Mouse (Mus musculus): ENCODE measurements at regions not wholly inside any gene's neighbourhood (a gene's known extent, or its start where the extent isn't known, plus 50 kb on each side); places are given as distances from the start of the nearest gene placed in this dataset.

- Histone ChIP-seq H3K4me3 (no peak overlapping the region), H3K27me3 (replicated peaks) (no peaks in the 10 kb centered on the region), H3K27ac (no peak overlapping the region), H3K4me2 (replicated peaks) (no peak overlapping the region), H3K9ac (no peak overlapping the region), H3K9me3 (no peaks in the 10 kb centered on the region), H3K4me1 (no peaks in the 10 kb centered on the region), H3K36me3 (no peaks in the 10 kb centered on the region)
- ATAC-seq (ENCODE audit: low FRiP score, low read depth) = peak; percentile 81; the same call in 1 of the 2 replicates
- 10% methylated on average over 3 of the region's 3 CpGs for WGBS
Observed at GRCm38 (mm10) chr10:100685748-100686147, 95.5 kb downstream of the 1700017N19Rik start.

DNA sequence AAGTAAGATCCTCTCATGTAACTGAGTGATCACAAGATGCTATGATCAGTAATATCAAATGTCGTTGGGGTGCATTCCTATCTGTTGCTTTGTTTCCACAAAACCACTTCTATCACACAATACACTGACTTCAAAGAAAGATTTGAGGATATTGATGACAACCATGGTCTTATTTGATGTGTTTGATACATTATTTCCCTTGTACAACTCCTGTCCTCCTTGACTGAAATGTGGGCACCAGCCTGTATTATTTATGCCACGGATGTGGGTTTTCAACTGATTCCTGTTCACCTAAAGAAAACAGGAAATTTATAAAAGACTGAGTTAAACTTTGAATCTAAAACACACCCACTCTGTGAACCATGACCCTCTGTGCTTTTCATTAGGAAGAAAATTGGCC lies 105.7 kb downstream of the 1700017N19Rik start:
- H3K4me2 ChIP-seq (replicated peaks) = no peak overlapping the region
- no peaks in the 10 kb centered on the region for H3K27me3 ChIP-seq (replicated peaks)
- H3K9ac ChIP-seq = no peak overlapping the region
- ATAC-seq (ENCODE audit: low FRiP score, low read depth) = no peak
- H3K36me3 ChIP-seq = no peaks in the 10 kb centered on the region
- H3K9me3 ChIP-seq = no peaks in the 10 kb centered on the region
- H3K27ac ChIP-seq = no peak overlapping the region
- no peak overlapping the region for H3K4me3 ChIP-seq
- no peaks in the 10 kb centered on the region for H3K4me1 ChIP-seq
- 92% methylated on average over 2 of the region's 2 CpGs for WGBS

DNA sequence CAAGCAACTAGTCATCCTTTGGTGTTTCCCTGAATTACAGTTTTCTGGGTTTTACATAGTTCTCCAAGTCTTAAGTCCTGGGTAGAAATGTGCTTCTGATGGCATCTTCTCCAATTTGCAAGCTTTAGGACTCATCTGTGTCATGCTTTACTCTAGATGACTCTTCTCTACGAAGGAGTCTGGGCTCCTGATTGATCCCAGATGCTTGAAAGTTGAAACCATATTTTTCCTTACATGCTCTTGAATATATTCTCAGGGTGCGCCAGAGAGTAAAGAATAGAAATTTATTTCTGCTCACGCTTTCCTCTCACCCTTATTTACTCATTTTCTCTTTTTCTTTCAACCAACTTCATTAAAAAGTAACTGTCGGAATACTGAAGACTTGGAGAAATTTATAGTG lies 108.9 kb downstream of the 1700017N19Rik start:
- Histone ChIP-seq H3K27me3 (replicated peaks) (no peaks in the 10 kb centered on the region), H3K27ac (no peak overlapping the region), H3K36me3 (no peaks in the 10 kb centered on the region), H3K4me3 (no peak overlapping the region), H3K9me3 (no peaks in the 10 kb centered on the region), H3K9ac (no peak overlapping the region), H3K4me2 (replicated peaks) (no peak overlapping the region), H3K4me1 (no peaks in the 10 kb centered on the region)
- WGBS = 77% methylated on average over 4 of the region's 4 CpGs
- no peak for ATAC-seq (ENCODE audit: low FRiP score, low read depth)

GRCm38 (mm10) chr10:100700281-100701205 lies 110.3 kb downstream of the 1700017N19Rik start:
- Histone ChIP-seq H3K27ac (no peak overlapping the region), H3K9ac (no peak overlapping the region), H3K9me3 (no peaks in the 10 kb centered on the region), H3K27me3 (replicated peaks) (no peaks in the 10 kb centered on the region), H3K4me2 (replicated peaks) (no peak overlapping the region), H3K36me3 (no peaks in the 10 kb centered on the region), H3K4me1 (no peaks in the 10 kb centered on the region), H3K4me3 (no peak overlapping the region)
- ATAC-seq (ENCODE audit: low FRiP score, low read depth) = no peak
- WGBS = 83% methylated on average over 10 of the region's 10 CpGs

GRCm38 (mm10) chr10:100701938-100702337 lies 111.7 kb downstream of the 1700017N19Rik start:
- Histone ChIP-seq H3K4me2 (replicated peaks) (no peak overlapping the region), H3K27ac (no peak overlapping the region), H3K9ac (no peak overlapping the region), H3K4me3 (no peak overlapping the region), H3K36me3 (no peaks in the 10 kb centered on the region), H3K4me1 (no peaks in the 10 kb centered on the region), H3K9me3 (no peaks in the 10 kb centered on the region), H3K27me3 (replicated peaks) (no peaks in the 10 kb centered on the region)
- WGBS = 89% methylated on average over 6 of the region's 6 CpGs
- ATAC-seq (ENCODE audit: low FRiP score, low read depth) = no peak

DNA sequence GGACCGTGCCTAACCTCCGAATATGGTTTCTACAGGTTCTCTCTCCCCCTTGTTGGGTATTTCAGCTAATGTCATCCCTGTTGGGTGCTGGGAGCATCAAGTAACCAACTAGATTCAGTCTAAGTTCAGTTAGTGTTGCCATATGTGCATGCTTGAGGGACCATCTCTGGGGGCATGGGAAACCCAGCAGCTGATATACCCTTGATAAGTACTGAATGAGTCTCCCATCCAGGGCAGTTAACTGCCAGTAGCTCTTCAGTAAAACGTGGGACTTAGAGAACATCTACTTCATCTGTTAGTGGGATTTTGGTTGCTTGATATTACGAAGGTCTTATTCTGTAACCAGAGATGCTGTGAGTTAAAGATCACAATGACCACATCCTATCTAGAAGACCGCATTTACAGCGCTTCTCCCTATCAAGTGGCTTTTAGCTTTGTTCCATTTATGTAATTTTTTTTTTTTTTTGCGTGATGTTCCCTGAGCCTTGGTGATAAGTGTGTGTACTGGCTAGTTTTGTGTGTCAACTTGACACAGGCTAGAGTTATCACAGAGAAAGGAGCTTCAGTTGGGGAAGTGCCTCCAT lies 125.9 kb downstream of the 1700017N19Rik start:
- Histone ChIP-seq H3K4me3 (no peak overlapping the region), H3K4me1 (no peaks in the 10 kb centered on the region), H3K27me3 (replicated peaks) (no peaks in the 10 kb centered on the region), H3K36me3 (no peaks in the 10 kb centered on the region), H3K9me3 (no peaks in the 10 kb centered on the region), H3K9ac (no peak overlapping the region), H3K27ac (no peak overlapping the region), H3K4me2 (replicated peaks) (no peak overlapping the region)
- ATAC-seq (ENCODE audit: low FRiP score, low read depth) = no peak
- 88% methylated on average over 7 of the region's 7 CpGs for WGBS

DNA sequence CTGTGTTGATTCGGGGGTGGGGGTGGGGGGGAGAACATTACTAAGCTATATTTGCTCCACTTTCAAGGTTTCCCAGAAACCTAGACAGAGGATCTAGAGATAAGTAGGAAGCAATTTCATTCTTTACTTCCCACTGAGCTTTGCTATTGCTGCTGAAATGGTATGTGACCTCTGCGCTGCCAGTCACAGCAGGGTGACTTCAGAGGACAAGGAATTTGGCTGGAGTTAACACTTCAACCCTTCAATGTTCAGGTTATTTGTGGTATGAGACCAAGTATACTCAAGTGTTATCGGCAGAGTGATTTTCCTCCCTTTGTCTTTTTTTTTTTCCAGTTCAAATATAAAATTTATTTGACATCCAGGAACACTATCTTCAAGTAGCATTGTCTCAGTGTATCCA lies 128.3 kb downstream of the 1700017N19Rik start:
- H3K4me2 ChIP-seq (replicated peaks) = no peak overlapping the region

GRCm38 (mm10) chr10:100741269-100741668 lies 151.0 kb downstream of the 1700017N19Rik start:
- no peak overlapping the region for H3K4me2 ChIP-seq (replicated peaks)
- H3K4me1 ChIP-seq = no peaks in the 10 kb centered on the region
- H3K9ac ChIP-seq = no peak overlapping the region
- no peaks in the 10 kb centered on the region for H3K36me3 ChIP-seq
- no peak overlapping the region for H3K4me3 ChIP-seq
- H3K27ac ChIP-seq = no peak overlapping the region
- WGBS = 73% methylated on average over 8 of the region's 8 CpGs
- ATAC-seq (ENCODE audit: low FRiP score, low read depth) = no peak
- H3K9me3 ChIP-seq = no peaks in the 10 kb centered on the region
- no peaks in the 10 kb centered on the region for H3K27me3 ChIP-seq (replicated peaks)

More for the DNA sequence above, 128.3 kb downstream of the 1700017N19Rik start:
- ATAC-seq (ENCODE audit: low FRiP score, low read depth) = no peak
- WGBS = 29% methylated on average over 3 of the region's 3 CpGs
- no peaks in the 10 kb centered on the region for H3K4me1 ChIP-seq
- H3K36me3 ChIP-seq = no peaks in the 10 kb centered on the region
- no peak overlapping the region for H3K9ac ChIP-seq
- H3K4me3 ChIP-seq = no peak overlapping the region
- no peak overlapping the region for H3K27ac ChIP-seq
- H3K9me3 ChIP-seq = no peaks in the 10 kb centered on the region
- no peaks in the 10 kb centered on the region for H3K27me3 ChIP-seq (replicated peaks)

- no peaks in the 10 kb centered on the region for H3K9me3 ChIP-seq
- no peak overlapping the region for H3K9ac ChIP-seq
- no peaks in the 10 kb centered on the region for H3K36me3 ChIP-seq
- no peaks in the 10 kb centered on the region for H3K4me1 ChIP-seq
- WGBS = 12% methylated on average over 7 of the region's 7 CpGs
- no peak overlapping the region for H3K27ac ChIP-seq
- peak; percentile 64 for ATAC-seq (ENCODE audit: low FRiP score, low read depth)
- H3K27me3 ChIP-seq (replicated peaks) = no peaks in the 10 kb centered on the region
- no peak overlapping the region for H3K4me2 ChIP-seq (replicated peaks)
- H3K4me3 ChIP-seq = no peak overlapping the region
Observed at GRCm38 (mm10) chr10:100742065-100742464, 151.8 kb downstream of the 1700017N19Rik start.

DNA sequence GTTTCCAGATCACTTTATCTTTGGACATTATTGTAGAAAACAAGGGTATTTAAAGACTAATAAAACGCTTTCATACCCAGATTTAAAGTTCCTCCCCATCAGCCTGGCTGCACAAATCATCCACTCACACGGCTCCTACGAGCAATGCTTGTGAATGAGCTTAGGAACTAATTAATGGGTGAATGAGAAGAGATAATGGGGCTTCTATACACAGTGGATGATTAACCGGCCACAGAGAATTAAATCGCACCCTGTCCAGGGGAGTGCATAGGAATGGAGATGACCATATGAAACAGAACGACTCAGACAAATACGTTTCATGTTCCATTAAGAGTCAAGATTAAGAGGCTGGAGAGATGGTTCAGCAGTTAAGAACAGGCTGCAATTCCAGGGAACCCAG lies 155.9 kb downstream of the 1700017N19Rik start:
- Histone ChIP-seq H3K27ac (no peak overlapping the region), H3K9me3 (no peaks in the 10 kb centered on the region), H3K4me2 (replicated peaks) (no peak overlapping the region), H3K27me3 (replicated peaks) (no peaks in the 10 kb centered on the region), H3K4me1 (no peaks in the 10 kb centered on the region), H3K4me3 (no peak overlapping the region), H3K9ac (no peak overlapping the region), H3K36me3 (no peaks in the 10 kb centered on the region)
- WGBS = 35% methylated on average over 7 of the region's 7 CpGs
- no peak for ATAC-seq (ENCODE audit: low FRiP score, low read depth)

GRCm38 (mm10) chr10:100754957-100755356 lies 164.7 kb downstream of the 1700017N19Rik start:
- Histone ChIP-seq H3K4me1 (no peaks in the 10 kb centered on the region), H3K9me3 (no peaks in the 10 kb centered on the region), H3K9ac (no peak overlapping the region), H3K27me3 (replicated peaks) (no peaks in the 10 kb centered on the region), H3K36me3 (no peaks in the 10 kb centered on the region), H3K27ac (no peak overlapping the region), H3K4me2 (replicated peaks) (no peak overlapping the region), H3K4me3 (no peak overlapping the region)
- WGBS = 47% methylated on average over 5 of the region's 5 CpGs
- ATAC-seq (ENCODE audit: low FRiP score, low read depth) = peak; percentile 29; the same call in 1 of the 2 replicates

DNA sequence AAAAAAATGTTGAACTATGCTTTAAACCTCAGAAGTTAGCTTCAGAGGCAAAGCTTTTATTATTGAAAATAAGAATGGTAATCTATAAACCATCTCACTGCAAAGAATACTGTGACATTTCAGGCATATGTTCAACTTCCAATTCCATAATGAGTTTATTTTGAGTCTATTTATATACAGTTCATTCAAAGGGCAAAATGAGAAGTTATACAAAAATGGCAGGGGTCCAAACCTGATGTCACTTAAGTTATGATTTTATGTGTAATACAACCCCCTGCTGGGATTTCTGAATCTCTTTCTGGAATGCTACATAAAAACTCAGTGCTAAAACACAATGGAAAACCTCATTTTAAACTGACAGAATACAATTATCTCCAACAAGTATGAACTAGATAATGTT lies 184.0 kb downstream of the 1700017N19Rik start:
- H3K9ac ChIP-seq = no peak overlapping the region
- H3K9me3 ChIP-seq = no peaks in the 10 kb centered on the region
- ATAC-seq (ENCODE audit: low FRiP score, low read depth) = no peak
- H3K36me3 ChIP-seq = no peaks in the 10 kb centered on the region
- no peaks in the 10 kb centered on the region for H3K27me3 ChIP-seq (replicated peaks)
- no peak overlapping the region for H3K4me3 ChIP-seq
- H3K4me1 ChIP-seq = no peaks in the 10 kb centered on the region
- H3K4me2 ChIP-seq (replicated peaks) = no peak overlapping the region
- no peak overlapping the region for H3K27ac ChIP-seq

DNA sequence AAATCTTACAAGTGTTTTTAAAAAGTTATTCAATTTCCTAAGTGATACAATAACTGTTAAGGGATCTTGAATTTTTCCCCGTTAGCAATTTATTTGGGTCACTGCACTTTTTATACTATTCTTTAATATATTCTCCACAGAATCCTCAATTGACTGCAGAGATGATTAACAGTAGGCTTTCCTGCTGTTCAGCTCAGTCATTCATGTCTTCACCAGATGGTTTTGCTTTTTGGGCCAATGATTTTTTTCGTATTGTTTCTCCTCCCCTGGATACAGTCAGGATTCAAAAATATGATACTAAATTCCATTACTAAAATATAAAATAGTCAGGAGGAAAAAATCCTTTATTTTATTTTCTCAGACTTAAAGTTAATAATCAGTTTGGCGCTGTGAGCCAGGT lies 201.9 kb downstream of the 1700017N19Rik start:
- 58% methylated on average over 3 of the region's 3 CpGs for WGBS
- no peak overlapping the region for H3K4me2 ChIP-seq (replicated peaks)
- no peaks in the 10 kb centered on the region for H3K4me1 ChIP-seq

More for the DNA sequence above, 201.9 kb downstream of the 1700017N19Rik start:
- H3K27me3 ChIP-seq (replicated peaks) = no peaks in the 10 kb centered on the region
- H3K9me3 ChIP-seq = no peaks in the 10 kb centered on the region
- no peak overlapping the region for H3K9ac ChIP-seq
- no peak overlapping the region for H3K27ac ChIP-seq
- no peak for ATAC-seq (ENCODE audit: low FRiP score, low read depth)
- H3K36me3 ChIP-seq = no peaks in the 10 kb centered on the region
- no peak overlapping the region for H3K4me3 ChIP-seq

All from neural tube, embryonic 12.5 days (tissue).